Mouse (Mus musculus) MN1 (cell line): ENCODE measurements around the gene Adam19.

Experiments
- DNase-seq: peaks from one replicate; pipeline ENCODE4 v3.0.0-alpha.2; 2016; ENCODE audit warnings: low spot score

Adam19 gene

GRCm38 (mm10) chr11:46054911-46055895, 589 bp upstream of the Adam19 start:
- no peak for DNase-seq

DNA sequence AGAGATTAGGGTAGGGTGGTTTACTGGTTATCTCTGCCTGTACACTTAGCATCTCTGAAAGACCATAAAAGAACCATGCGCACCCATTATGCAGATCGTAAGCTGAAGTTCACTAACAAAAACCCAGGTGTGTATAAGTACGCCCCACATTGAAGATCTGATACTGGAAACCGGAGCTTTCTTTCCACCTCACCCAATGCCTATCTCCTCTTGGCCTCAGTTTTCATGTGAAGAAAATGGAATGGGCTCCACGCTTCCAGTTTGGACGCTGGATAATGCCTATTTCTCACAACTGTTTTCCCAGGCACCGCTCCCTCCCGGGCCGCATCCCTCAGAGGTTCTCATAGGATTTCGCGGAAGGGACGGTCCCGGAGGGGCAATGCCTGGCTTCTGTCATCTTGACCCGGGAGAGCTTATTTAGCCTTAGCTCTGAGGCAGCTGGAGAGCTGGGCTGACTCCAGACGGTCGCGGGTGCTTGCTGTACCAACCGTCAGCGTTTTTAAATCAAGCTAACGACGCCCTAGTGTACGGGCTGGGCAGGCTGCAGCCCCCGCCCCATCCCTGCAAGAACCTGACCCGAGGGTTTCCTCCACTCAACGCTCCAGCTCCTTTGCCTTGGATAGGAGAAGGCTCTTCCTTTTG, 1.1 kb downstream of the Adam19 start:
- no peak for DNase-seq

DNA sequence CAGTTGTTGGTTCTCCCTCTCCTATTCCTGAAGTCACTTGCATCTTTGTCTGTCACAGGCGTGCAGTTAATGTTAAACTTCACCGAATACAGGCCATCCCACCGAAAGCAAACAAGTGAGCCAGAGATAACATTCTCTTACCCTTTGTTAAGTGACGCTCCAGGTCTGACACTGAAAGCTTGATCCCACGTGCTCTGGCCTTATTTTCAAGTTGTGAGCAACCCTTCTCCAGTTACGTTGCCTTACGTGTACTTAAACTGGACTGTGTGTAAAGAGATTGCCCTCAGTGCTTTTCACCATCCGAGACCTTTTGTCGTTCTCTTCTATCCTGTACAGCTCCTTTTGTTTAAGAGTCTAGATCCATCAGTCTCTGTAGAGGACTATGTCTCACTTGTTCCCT, 2.2 kb downstream of the Adam19 start:
- DNase-seq, result no peak

DNA sequence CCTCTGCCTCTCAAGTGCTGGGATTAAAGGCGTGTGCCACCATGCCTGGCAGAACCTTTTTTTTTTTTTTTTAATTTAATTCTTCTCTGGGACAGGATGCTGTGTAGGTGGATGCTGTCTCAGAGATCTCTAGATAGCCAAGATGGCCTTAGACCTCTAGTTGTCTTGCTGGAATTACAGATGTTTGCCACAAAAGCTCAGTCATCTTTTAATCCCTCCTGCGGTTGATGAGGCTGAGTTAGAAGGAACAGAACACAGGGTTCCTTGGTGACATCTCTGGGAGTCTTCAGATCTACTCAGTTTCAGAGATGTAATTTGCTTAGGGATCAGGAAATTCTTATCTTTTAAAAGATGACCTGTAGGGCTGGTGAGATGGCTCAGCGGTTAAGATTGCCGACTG, 3.1 kb downstream of the Adam19 start:
- no peak for DNase-seq

DNA sequence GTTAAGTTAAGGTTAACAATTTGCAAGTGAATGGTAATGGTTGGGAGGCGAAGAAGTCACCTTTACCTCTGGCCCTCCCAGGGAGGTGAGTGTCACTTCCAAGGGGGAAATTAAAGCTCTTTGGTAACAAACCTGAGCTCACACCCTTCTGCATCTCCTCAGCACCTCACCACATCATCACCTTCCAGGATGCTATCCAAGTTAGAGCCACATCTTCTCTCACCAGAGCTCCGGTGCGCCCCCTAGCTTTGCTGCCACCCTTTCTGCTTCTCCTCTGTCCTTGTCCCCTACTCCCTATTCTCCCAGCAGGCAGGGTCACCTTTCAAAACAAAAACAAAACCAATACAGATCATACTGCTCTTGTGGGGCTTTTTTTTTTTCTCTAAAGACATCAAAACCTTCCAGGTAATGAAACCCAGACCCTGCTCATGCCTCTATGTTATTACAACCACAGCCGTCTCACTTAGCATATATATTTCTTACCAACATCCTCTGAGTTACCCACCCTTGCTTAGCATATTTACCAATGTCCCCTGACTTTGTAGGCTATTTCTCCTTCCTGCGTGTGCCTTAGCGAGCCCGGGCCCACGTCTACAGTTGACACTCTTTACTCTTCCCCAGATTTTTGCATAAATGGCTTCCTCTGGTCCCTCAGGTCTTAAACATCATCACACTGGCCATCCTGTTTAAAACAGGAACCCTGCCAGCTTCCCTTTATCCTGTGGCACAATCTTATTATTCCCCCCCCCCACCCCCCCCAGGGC, 4.3 kb downstream of the Adam19 start:
- no peak for DNase-seq

DNA sequence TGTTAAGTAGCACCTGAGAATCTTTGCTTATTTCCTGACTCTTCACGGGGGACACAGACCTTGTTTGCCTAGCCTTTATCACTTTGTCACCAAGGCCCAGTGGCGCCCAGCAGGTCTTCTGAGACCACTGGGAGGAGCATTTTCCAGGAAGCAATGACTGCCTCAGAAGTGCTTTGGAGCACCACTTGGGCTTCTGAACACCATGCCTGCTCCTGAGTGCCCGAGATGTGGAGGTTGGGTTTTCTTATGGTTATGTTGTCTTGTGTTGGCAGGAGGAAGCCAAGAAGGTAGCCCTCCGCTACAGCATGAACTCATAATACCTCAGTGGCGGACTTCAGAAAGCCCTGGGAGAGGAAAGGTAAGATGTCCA, 4.8 kb downstream of the Adam19 start:
- DNase-seq, result no peak

GRCm38 (mm10) chr11:46061776-46062445, 6.1 kb downstream of the Adam19 start:
- no peak for DNase-seq

GRCm38 (mm10) chr11:46062569-46062968, 6.8 kb downstream of the Adam19 start:
- DNase-seq, result no peak

DNA sequence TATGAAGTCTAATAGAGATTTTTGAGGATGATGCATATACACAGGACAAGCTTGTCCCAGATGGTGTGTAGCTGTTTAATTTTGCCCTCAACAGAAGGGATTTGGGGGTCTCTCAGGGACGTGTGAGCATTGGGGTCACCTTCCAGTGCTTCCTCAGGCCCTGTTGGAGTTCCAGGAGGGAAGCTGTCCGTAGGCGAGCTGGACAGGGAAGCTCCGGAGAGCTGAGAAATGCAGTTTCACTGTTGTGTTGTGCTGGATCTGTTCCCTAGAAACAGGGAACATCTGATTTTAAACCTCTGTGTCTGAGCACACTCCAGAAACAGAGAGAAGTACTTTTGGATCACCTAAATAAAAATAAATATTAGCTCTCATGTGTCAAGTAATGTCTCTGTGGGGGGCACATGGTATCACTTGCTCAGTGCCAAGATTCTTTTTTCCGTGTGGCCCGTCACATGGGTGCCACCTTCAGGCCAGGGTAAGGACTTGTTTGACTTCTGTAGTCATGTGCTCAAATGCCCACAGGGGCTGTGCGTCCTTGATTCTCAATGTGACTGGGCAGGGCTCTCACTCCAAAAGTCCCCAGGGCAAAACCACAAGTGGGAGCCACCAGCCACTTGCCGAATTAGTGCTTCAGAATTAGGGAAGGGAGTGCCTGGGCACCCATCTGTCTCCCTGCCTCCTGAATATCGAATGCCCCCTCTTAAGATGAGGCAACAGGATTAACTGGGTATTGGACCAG, 7.4 kb downstream of the Adam19 start:
- no peak for DNase-seq

GRCm38 (mm10) chr11:46064767-46065166, 9.0 kb downstream of the Adam19 start:
- no peak for DNase-seq

DNA sequence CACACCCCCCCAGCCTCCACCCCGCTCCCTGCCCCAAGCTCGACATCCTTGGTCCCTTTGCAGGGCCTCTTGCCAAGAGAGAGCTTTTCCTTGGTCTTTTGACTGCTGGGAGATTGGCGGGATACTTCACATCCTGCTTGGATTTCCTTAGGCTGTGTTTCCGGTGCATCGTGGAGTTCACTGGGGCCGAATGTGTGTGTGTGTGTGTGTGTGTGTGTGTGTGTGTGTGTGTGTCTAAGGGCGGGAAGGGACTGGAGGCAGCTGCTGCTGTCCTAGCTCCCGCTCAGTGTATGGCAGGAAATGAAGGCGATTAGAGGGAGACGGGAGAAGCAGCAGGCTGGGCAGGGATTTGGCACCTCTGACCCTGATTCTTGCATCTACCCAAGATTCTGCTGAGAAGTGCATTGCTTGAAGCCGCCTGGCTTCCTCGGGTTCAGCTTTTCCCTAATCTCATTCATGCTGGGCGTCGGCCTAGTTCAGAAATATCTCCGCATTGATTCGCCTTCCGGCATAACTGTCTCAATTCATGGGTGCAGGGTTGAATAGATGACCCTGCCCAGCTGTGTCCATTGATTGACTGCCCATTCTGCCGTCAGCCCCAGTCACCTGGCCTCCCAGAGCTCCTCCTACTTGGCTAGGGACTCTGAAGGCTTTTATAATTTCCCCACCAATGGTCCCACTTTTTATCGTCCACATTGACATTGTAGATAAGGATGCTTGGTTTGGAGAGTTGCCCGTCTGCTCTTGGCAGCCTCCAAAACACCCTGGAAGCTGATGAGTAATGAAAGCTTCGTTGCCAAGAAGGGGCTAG, 9.6 kb downstream of the Adam19 start:
- DNase-seq, result no peak

GRCm38 (mm10) chr11:46067371-46068060, 11.7 kb downstream of the Adam19 start:
- no peak for DNase-seq

GRCm38 (mm10) chr11:46068756-46069407, 13.1 kb downstream of the Adam19 start:
- DNase-seq, result no peak

DNA sequence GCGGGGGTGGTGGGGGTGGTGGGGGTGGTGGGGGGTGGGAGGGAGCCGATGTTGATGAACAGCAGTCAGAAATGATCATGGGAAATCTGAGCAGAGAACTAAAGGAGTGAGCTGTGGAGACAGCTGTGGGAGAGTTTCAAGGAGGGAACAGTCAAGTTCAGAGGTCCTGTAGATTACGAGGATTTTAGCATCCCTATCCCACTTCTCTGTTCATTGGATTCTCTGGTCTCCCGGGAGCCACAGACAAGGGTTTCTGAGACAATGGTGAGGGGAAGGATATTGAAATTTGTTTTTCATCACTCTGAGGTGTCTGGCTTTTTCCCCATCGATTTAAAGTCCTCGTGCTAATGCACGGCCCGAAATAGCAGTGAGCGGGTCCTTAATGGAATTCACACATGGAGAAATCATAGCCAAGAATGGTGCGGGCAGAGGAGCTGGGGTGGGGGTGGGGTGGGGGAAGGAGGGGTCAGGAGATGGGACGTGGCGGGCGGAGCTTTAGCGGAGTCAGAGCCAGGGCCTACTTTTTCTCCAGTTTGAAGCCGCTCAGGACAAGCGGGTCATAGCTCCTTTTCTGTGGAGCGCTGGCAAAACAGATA, 13.7 kb downstream of the Adam19 start:
- no peak for DNase-seq

DNA sequence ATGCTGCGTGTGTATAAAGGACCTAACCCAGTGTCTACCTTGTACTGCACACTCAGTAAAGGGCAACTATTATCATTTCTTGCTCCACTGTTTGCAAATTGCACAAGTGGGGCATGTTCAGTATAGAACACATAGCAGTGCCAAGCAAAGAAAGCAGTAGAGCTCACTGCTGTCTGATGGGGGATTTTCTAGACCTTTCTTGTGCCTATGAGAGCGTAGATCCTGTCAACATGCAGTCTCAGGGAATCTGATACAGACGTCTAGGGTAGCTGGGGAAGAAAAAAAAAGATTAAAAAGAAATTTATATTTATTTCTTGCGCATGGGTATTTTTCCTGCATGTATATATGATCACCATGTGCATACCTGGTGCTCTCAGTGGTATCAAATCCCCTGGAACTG, 14.4 kb downstream of the Adam19 start:
- no peak for DNase-seq

DNA sequence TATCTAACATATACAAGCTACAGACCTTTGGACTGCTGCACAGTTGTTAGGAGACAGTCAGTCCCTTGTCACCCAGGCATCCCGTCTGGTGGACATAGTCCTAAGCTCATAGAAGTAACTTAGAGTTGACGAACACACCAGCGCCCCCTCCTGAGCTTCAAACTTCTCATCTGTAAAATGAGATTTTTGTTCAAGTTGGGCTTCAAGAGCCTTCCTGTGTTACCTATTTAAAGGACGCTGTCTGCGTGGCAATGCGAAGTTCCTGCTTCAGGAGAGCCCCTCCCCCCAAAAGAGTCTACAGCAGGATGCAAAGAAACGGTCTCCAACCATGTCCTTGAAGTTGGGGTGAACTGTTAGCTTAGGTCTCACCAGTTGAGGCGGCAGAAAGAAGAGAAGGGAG, 15.0 kb downstream of the Adam19 start:
- no peak for DNase-seq

- no peak for DNase-seq
Measured at GRCm38 (mm10) chr11:46072466-46073060, 16.8 kb downstream of the Adam19 start.

DNA sequence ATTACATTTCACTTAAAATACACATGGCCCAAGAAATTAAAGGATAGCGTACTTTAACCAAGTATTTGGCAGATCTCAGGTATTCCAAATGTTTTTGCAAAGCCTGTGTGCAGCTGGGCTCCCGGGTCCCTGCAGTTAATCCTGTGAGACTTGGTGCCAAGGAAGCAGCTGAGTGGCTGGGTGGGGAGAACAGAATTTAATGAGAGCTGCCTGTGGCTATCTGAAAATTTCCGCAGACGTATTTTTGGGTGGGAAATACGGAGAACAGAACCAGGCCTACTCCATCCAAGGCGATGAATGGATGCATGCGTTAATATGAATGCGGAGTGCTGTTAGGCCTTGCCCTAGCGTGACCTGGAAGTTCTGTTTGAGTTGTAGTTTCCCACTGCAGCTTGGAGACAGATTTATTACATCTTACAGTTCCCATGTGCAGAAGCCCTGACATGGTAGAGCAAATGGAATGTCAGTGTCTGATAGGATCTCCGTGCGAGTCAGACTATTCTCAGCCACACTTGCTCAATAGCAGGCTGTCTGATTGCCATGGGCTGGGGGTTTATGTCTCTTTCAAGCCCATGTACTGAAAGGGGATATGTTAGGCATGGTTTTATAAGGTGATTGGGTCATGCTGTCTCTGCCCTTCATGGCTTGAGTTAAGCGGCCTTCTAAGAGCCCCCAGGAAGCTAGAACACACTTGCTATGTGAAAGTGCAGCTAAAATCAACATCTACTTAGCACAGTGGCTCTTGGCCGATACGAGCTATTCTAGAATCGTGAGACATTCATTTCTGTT, 17.5 kb downstream of the Adam19 start:
- no peak for DNase-seq
